Mouse (Mus musculus) mature B cell (primary cell): Measurements from ENCODE around the gene Cdk10.
"Not testable (repeated sequence)": the region's sequence is repeated elsewhere in the genome, so short reads cannot be mapped to it uniquely, and the experiment has no call there.

ENCODE experiments used
- in situ Hi-C: fragments of 300-500 bp; cut with MboI; formaldehyde crosslinking; loops from 2 replicates; pipeline ENCODE4 v1.14.3; 2019

Gene Cdk10

GRCm38 (mm10) chr8:123233300-123233699 is 8.7 kb downstream of the Cdk10 start:
- in situ Hi-C loops: no loop called here

GRCm38 (mm10) chr8:123233760-123234159 is 9.1 kb downstream of the Cdk10 start:
- in situ Hi-C loops: no loop called here

- in situ Hi-C loops: no loop called here
Observed at GRCm38 (mm10) chr8:123234918-123235519, 10.4 kb downstream of the Cdk10 start.

- in situ Hi-C loops: no loop called here
Observed at GRCm38 (mm10) chr8:123235520-123236497, 11.2 kb downstream of the Cdk10 start, which contains the start of gene Spata2l. Gene Spata2l, minus strand, starts transcription at chr8:123236233.

GRCm38 (mm10) chr8:123239398-123239797 is 14.8 kb downstream of the Cdk10 start:
- in situ Hi-C loops: no loop called here

- in situ Hi-C loops: no loop called here
Observed at GRCm38 (mm10) chr8:123242107-123242923, 17.7 kb downstream of the Cdk10 start.

- in situ Hi-C loops: no loop called here
Observed at GRCm38 (mm10) chr8:123243053-123243452, 18.4 kb downstream of the Cdk10 start.

- in situ Hi-C loops: no loop called here
Observed at GRCm38 (mm10) chr8:123244382-123244781, 19.7 kb downstream of the Cdk10 start.

- in situ Hi-C loops: no loop called here
Observed at GRCm38 (mm10) chr8:123245543-123245942, 20.9 kb downstream of the Cdk10 start.

- in situ Hi-C loops: no loop called here
Observed at GRCm38 (mm10) chr8:123247748-123248147, 23.1 kb downstream of the Cdk10 start.

- in situ Hi-C loops: no loop called here
Observed at GRCm38 (mm10) chr8:123248596-123248995, 24.0 kb downstream of the Cdk10 start.

GRCm38 (mm10) chr8:123250940-123251339 is 26.3 kb downstream of the Cdk10 start:
- in situ Hi-C loops: no loop called here

- in situ Hi-C loops: no loop called here
Observed at GRCm38 (mm10) chr8:123252925-123253324, 28.3 kb downstream of the Cdk10 start.

GRCm38 (mm10) chr8:123253451-123254098 is 28.9 kb downstream of the Cdk10 start:
- in situ Hi-C loops: no loop called here

- in situ Hi-C loops: no loop called here
Observed at GRCm38 (mm10) chr8:123254099-123254885, 29.6 kb downstream of the Cdk10 start, which contains the start of the genes Zfp276 and Vps9d1. Gene Zfp276, plus strand, starts transcription at chr8:123254195. Gene Vps9d1, minus strand, starts transcription at chr8:123254348.

- in situ Hi-C loops: no loop called here
Observed at GRCm38 (mm10) chr8:123255170-123255569, 30.5 kb downstream of the Cdk10 start.

GRCm38 (mm10) chr8:123257114-123257513 is 32.5 kb downstream of the Cdk10 start:
- in situ Hi-C loops: no loop called here

- in situ Hi-C loops: not testable (repeated sequence)
Observed at GRCm38 (mm10) chr8:123257593-123257992, 33.0 kb downstream of the Cdk10 start.

GRCm38 (mm10) chr8:123267926-123268656 is 43.4 kb downstream of the Cdk10 start:
- in situ Hi-C loops: no loop called here

GRCm38 (mm10) chr8:123271147-123271546 is 46.5 kb downstream of the Cdk10 start:
- in situ Hi-C loops: no loop called here
